Mouse (Mus musculus) megakaryocyte, adult 5-6 weeks (primary cell): ENCODE data around the gene Tpp1. TPM values are rescaled to one million over a fixed set of nuclear protein-coding genes. Genes with fewer than 3 reads are reported as not detected.

Experiments used
- ATAC-seq: 2 replicates; pipeline ENCODE4 v1.8.0; 2016; ENCODE audit warnings: mild to moderate bottlenecking, inconsistent platforms; ENCODE audit not compliant: poor library complexity, severe bottlenecking
- total RNA-seq, 2 experiments: library from RNA; stranded (forward) in 1 of 2; stranded (reverse) in 1 of 2; fragments of 153-499, 151-499 nt in 1 of 2; fragments of 221-1000, 200-1000 nt in 1 of 2; gene quantifications; 2 replicates each; pipeline versions ENCODE4 v1.2.3 to v1.2.4; 2015 to 2017

Gene Tpp1
- total RNA-seq (2015) (69.7 and 71.5 TPM in 2 replicates), total RNA-seq (2017) (21.7 and 29.0 TPM in 2 replicates)

GRCm38 (mm10) chr7:105751491-105752433 is at the start of gene Tpp1:
Gene Tpp1, minus strand, starts transcription at chr7:105752235.
- ATAC-seq, result peak; percentile 95

GRCm38 (mm10) chr7:105796972-105797371 is 44.9 kb upstream of the Tpp1 start:
- ATAC-seq, result peak; percentile 79

- ATAC-seq, result no peak
These were observed 43.8 kb upstream of the Tpp1 start for GRCm38 (mm10) chr7:105795759-105796366.

- no peak for ATAC-seq
These were observed 41.7 kb upstream of the Tpp1 start for GRCm38 (mm10) chr7:105793701-105794100.

- ATAC-seq, result no peak
These were observed 39.1 kb upstream of the Tpp1 start for GRCm38 (mm10) chr7:105791147-105791546.

GRCm38 (mm10) chr7:105787285-105788140 is 35.5 kb upstream of the Tpp1 start, which contains the start of gene Dchs1:
Gene Dchs1, minus strand, starts transcription at chr7:105787654.
- ATAC-seq, result 0 out of 2 replicates have a peak, but pooled peaks have one; percentile 19

- no peak for ATAC-seq
These were observed 34.7 kb upstream of the Tpp1 start for GRCm38 (mm10) chr7:105786506-105787284.

- ATAC-seq, result no peak
These were observed 32.5 kb upstream of the Tpp1 start for GRCm38 (mm10) chr7:105784556-105784955.

- no peak for ATAC-seq
These were observed 31.8 kb upstream of the Tpp1 start for GRCm38 (mm10) chr7:105783861-105784260.

GRCm38 (mm10) chr7:105778553-105779265 is 26.7 kb upstream of the Tpp1 start:
- ATAC-seq, result peak; percentile 87

GRCm38 (mm10) chr7:105777797-105778552 is 25.9 kb upstream of the Tpp1 start:
- ATAC-seq, result peak; percentile 55

- ATAC-seq, result no peak
These were observed 25.3 kb upstream of the Tpp1 start for GRCm38 (mm10) chr7:105777316-105777715.

GRCm38 (mm10) chr7:105776026-105776425 is 24.0 kb upstream of the Tpp1 start:
- ATAC-seq, result no peak

- ATAC-seq, result no peak
These were observed 22.6 kb upstream of the Tpp1 start for GRCm38 (mm10) chr7:105774661-105775060.

GRCm38 (mm10) chr7:105773041-105773440 is 21.0 kb upstream of the Tpp1 start:
- ATAC-seq, result no peak

GRCm38 (mm10) chr7:105772331-105772730 is 20.3 kb upstream of the Tpp1 start:
- ATAC-seq, result no peak

GRCm38 (mm10) chr7:105769959-105770358 is 17.9 kb upstream of the Tpp1 start:
- no peak for ATAC-seq

- peak; percentile 72 for ATAC-seq
These were observed 15.7 kb upstream of the Tpp1 start for GRCm38 (mm10) chr7:105767729-105768165.

- ATAC-seq, result no peak
These were observed 12.3 kb upstream of the Tpp1 start for GRCm38 (mm10) chr7:105764331-105764730.
